Mouse (Mus musculus): Measurements from ENCODE around the gene Zfp345. TPM values are rescaled to one million over a fixed set of nuclear protein-coding genes. Genes with fewer than 3 reads are reported as not detected.
"Not testable (repeated sequence)": the region's sequence is repeated elsewhere in the genome, so short reads cannot be mapped to it uniquely, and the experiment has no call there.

Gene Zfp345
- 0.06 and 0.08 TPM in 2 replicates for polyA plus RNA-seq (2015; fragmentation: Nextera tagmentation; extraction: Ambion mirVana)

DNA sequence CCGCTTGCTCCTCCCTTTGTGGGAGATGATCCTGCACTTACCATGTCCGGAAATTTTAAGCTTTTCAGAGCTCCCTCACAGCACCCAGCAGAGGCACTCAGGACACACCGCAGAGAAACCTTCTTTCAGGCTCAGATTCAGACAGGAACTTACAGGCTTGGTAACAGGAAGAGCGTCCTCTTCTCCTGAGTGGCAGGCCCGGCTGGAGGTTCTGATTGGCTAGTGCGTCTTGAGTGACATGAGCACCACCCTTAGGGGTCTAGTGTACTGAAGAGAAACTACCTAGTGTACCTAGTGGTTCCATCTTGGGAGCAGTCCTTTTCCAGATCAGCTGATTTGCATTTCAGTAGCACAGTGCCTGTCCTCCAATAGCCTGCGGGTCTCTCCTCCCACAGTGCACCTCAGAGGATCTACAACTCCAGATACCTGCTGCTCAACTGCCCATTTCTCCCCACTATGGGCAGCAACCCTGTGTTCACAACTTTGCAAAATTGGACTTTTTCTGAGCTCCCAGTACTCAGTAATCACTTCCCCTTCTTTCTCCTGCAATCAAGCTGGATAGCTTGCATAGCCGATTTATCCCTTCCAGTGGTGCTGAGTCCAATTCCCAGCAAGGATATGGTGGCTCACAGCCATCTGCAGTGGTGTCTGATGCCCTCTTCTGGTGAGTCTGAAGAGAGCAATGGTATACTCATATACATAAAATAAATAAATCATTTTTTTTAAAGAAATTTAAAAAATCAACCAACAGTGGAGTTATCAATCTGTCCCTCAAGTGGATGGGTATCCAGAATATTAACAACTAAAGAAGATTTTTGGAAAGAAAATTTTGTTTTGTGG is at the start of gene Zfp345:
Gene Zfp345 (minus strand): TSS at position 153 of the 840 bp plus-strand sequence.
- not testable (repeated sequence) for H3K4me3 ChIP-seq; H3K9ac ChIP-seq; H3K9me3 ChIP-seq (replicated peaks); H3K27ac ChIP-seq; H3K4me2 ChIP-seq; H3K36me3 ChIP-seq; ATAC-seq (replicated peaks; ENCODE audit: insufficient number of reproducible peaks, insufficient read depth, low FRiP score, low read depth); H3K4me1 ChIP-seq (replicated peaks); H3K27me3 ChIP-seq
- 58% methylated on average over 8 of the region's 8 CpGs for WGBS

DNA sequence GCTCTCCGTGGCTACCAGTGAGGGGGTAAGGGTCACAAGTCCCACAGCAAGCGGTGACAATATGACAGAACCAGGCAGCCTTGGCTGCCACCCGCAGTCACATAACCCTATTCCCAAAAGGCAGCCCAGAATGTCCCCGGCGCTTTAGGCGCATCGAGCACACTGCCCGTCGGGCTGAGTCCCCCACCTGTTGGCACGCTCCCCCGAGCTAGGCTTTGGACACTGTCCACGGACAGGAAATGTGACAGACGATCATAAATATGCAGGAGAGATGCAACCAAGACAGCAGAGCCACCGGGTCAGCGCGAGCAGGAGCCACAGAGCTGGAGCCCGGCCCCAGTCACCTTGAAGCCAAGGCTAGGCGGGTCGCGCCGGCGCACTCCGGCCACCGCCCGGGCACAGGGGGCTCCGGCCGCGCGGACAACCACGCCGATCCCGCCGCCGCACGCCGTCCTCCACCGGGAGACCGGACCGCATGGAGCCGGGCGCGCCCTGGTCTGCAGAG is 40.9 kb upstream of the Zfp345 start:
- Histone ChIP-seq H3K9ac (peak overlapping the region; percentile 47), H3K4me1 (replicated peaks) (peaks cover 5% of the 10 kb centered on the region), H3K9me3 (replicated peaks) (no peaks in the 10 kb centered on the region), H3K4me2 (peak overlapping the region; percentile 83), H3K4me3 (peak overlapping the region; percentile 46), H3K27me3 (peaks cover 21% of the 10 kb centered on the region), H3K36me3 (no peaks in the 10 kb centered on the region), H3K27ac (no peak overlapping the region)
- WGBS, result 2% methylated on average over 42 of the region's 42 CpGs
- ATAC-seq (replicated peaks; ENCODE audit: insufficient number of reproducible peaks, insufficient read depth, low FRiP score, low read depth), result 0 out of 2 replicates have a peak, but pooled peaks have one; percentile 39

DNA sequence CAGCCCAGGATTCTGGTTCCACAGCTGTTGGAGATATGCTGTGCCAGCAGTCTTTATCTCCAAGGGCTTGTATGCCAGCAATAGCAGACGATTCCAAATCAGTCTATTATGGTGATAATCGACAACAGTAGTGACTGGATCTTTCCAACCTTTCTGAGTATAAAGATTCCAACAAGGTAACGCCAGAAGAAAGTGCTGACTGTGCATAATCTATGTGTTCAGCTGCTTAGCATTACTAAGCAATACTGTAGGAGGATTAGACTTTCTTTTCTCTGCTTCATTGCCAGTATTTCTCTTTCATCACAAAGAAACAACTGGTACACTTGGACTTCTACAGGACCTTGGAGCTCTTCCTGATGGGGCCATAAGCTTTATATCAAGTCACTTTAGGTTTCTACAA is 27.9 kb upstream of the Zfp345 start:
- 61% methylated on average over 3 of the region's 3 CpGs for WGBS
- H3K4me2 ChIP-seq, result no peak overlapping the region
- no peaks in the 10 kb centered on the region for H3K9me3 ChIP-seq (replicated peaks)
- no peaks in the 10 kb centered on the region for H3K36me3 ChIP-seq
- H3K4me1 ChIP-seq (replicated peaks), result no peaks in the 10 kb centered on the region
- no peak overlapping the region for H3K4me3 ChIP-seq
- no peaks in the 10 kb centered on the region for H3K27me3 ChIP-seq
- H3K9ac ChIP-seq, result no peak overlapping the region
- H3K27ac ChIP-seq, result no peak overlapping the region
- no peak for ATAC-seq (replicated peaks; ENCODE audit: insufficient number of reproducible peaks, insufficient read depth, low FRiP score, low read depth)

GRCm38 (mm10) chr2:150500124-150500973 is 15.5 kb upstream of the Zfp345 start:
- H3K9me3 ChIP-seq (replicated peaks); H3K27ac ChIP-seq; H3K36me3 ChIP-seq; H3K4me1 ChIP-seq (replicated peaks); ATAC-seq (replicated peaks; ENCODE audit: insufficient number of reproducible peaks, insufficient read depth, low FRiP score, low read depth); H3K27me3 ChIP-seq; H3K9ac ChIP-seq: not testable (repeated sequence)
- Histone ChIP-seq H3K4me3 (peak overlapping the region; percentile 40), H3K4me2 (peak overlapping the region; percentile 57)
- WGBS, result 36% methylated on average over 60 of the region's 60 CpGs

DNA sequence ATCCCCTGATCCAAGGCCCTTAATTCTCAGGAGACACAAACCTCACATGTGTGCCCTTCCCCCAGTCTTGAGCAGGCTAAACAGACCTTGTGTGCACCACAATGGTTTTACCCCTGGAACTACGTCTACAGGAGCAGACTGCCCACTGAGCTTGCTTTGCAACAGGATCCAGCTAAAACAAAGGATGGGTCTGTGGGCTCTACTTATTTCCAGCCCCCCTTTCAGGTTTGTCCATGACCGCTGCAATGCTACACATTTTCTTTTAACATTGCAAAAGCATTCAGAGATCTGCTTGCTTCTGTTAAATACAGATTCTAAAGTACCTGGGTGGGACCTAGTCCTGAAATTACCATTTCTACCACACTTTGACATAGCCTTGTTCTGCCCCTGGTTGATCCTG is 8.1 kb upstream of the Zfp345 start:
- H3K4me3 ChIP-seq, result no peak overlapping the region
- no peaks in the 10 kb centered on the region for H3K27me3 ChIP-seq
- 71% methylated on average over 2 of the region's 2 CpGs for WGBS
- ATAC-seq (replicated peaks; ENCODE audit: insufficient number of reproducible peaks, insufficient read depth, low FRiP score, low read depth), result no peak
- 0 out of 2 replicates have a peak, but pooled peaks cover 3% of the 10 kb centered on the region for H3K9me3 ChIP-seq (replicated peaks)
- no peak overlapping the region for H3K9ac ChIP-seq
- no peaks in the 10 kb centered on the region for H3K36me3 ChIP-seq
- H3K4me2 ChIP-seq, result no peak overlapping the region
- H3K4me1 ChIP-seq (replicated peaks), result no peaks in the 10 kb centered on the region
- H3K27ac ChIP-seq, result no peak overlapping the region

GRCm38 (mm10) chr2:150451180-150451919 is 33.5 kb downstream of the Zfp345 start, which contains the start of gene Zfp442:
TSS of gene Zfp442 (minus strand) at chr2:150451486.
- H3K27me3 ChIP-seq; H3K36me3 ChIP-seq; H3K9me3 ChIP-seq (replicated peaks); H3K4me1 ChIP-seq (replicated peaks): not testable (repeated sequence)
- peak; percentile 99 for ATAC-seq (replicated peaks; ENCODE audit: insufficient number of reproducible peaks, insufficient read depth, low FRiP score, low read depth)
- WGBS, result under 1% methylated on average over 18 of the region's 18 CpGs
- Histone ChIP-seq H3K4me3 (peak within 1 kb of the TSS; percentile 59), H3K9ac (peak within 1 kb of the TSS; percentile 55), H3K27ac (peak within 1 kb of the TSS; percentile 81), H3K4me2 (peak within 1 kb of the TSS; percentile 65)

- not testable (repeated sequence) for H3K9me3 ChIP-seq (replicated peaks); H3K27ac ChIP-seq; H3K9ac ChIP-seq; H3K36me3 ChIP-seq; H3K27me3 ChIP-seq; H3K4me2 ChIP-seq; H3K4me1 ChIP-seq (replicated peaks); ATAC-seq (replicated peaks; ENCODE audit: insufficient number of reproducible peaks, insufficient read depth, low FRiP score, low read depth); H3K4me3 ChIP-seq
- WGBS, result 76% methylated on average over 1 of the region's 1 CpGs
Observed at GRCm38 (mm10) chr2:150439084-150439483, 45.8 kb downstream of the Zfp345 start.

Other genes starting within 250 kb of the Zfp345 start
- 2.0 and 2.7 TPM in 2 replicates for gene Gm21994, start 229.5 kb downstream of the Zfp345 start, polyA plus RNA-seq (2015; fragmentation: Nextera tagmentation; extraction: Ambion mirVana)
- not detected in 2 replicates for gene Gm14124, start 227.6 kb downstream of the Zfp345 start, polyA plus RNA-seq (2015; fragmentation: Nextera tagmentation; extraction: Ambion mirVana)
- gene Gm10130, start 161.4 kb downstream of the Zfp345 start, polyA plus RNA-seq (2015; fragmentation: Nextera tagmentation; extraction: Ambion mirVana), result 1.9 TPM in 1 of 2 replicates, not detected in the other
- gene 3300002I08Rik, start 122.3 kb downstream of the Zfp345 start, polyA plus RNA-seq (2015; fragmentation: Nextera tagmentation; extraction: Ambion mirVana), result 4.1 and 4.7 TPM in 2 replicates
- gene Zfp442, start 33.6 kb downstream of the Zfp345 start, polyA plus RNA-seq (2015; fragmentation: Nextera tagmentation; extraction: Ambion mirVana), result 3.8 and 4.8 TPM in 2 replicates
- gene Cst7, start 85.3 kb upstream of the Zfp345 start, polyA plus RNA-seq (2015; fragmentation: Nextera tagmentation; extraction: Ambion mirVana), result 0.13 and 1.1 TPM in 2 replicates
- 23.4 and 30.7 TPM in 2 replicates for gene Apmap, start 123.5 kb upstream of the Zfp345 start, polyA plus RNA-seq (2015; fragmentation: Nextera tagmentation; extraction: Ambion mirVana)
- gene Acss1, start 183.4 kb upstream of the Zfp345 start, polyA plus RNA-seq (2015; fragmentation: Nextera tagmentation; extraction: Ambion mirVana), result 8.8 and 12.1 TPM in 2 replicates
- gene Vsx1, start 204.3 kb upstream of the Zfp345 start, polyA plus RNA-seq (2015; fragmentation: Nextera tagmentation; extraction: Ambion mirVana), result not detected in 2 replicates

Measured in heart, embryonic 15.5 days (tissue).